Mouse (Mus musculus) spleen, adult 2 months (tissue): Measurements from ENCODE around the gene Acsm4. TPM values are rescaled to one million over a fixed set of nuclear protein-coding genes. Genes with fewer than 3 reads are reported as not detected.
"Not testable (repeated sequence)": the region's sequence is repeated elsewhere in the genome, so short reads cannot be mapped to it uniquely, and the experiment has no call there.

ENCODE experiments used
- DNase-seq, 2 experiments: peaks; one replicate each; pipeline versions ENCODE4 v3.0.0 to v3.0.0-alpha.2; 2012 to 2021; ENCODE audit warnings: low spot score in 2 of 2, low read depth in 1 of 2
- H3K27ac ChIP-seq: fragments of 200-500 bp; 2 replicates; pipeline ENCODE4 v1.5.1; 2012; ENCODE audit warnings: low read length, inconsistent platforms; ENCODE audit not compliant: insufficient read depth
- H3K27me3 ChIP-seq: fragments of 200-500 bp; 2 replicates; pipeline ENCODE4 v1.6.1; 2012; ENCODE audit warnings: mild to moderate bottlenecking, moderate library complexity, low read length, inconsistent platforms; ENCODE audit not compliant: control insufficient read depth, insufficient read depth
- H3K36me3 ChIP-seq: fragments of 200-500 bp; 2 replicates; pipeline ENCODE4 v1.6.1; 2012; ENCODE audit warnings: mild to moderate bottlenecking, low read length, inconsistent platforms; ENCODE audit not compliant: control insufficient read depth, insufficient read depth
- H3K4me1 ChIP-seq: fragments of 200-500 bp; 2 replicates; pipeline ENCODE4 v1.6.1; 2011; ENCODE audit warnings: inconsistent platforms; ENCODE audit not compliant: control insufficient read depth, insufficient read depth, insufficient read length
- H3K4me3 ChIP-seq: fragments of 200-500 bp; 2 replicates; pipeline ENCODE4 v1.5.1; 2011; ENCODE audit warnings: mild to moderate bottlenecking, inconsistent platforms; ENCODE audit not compliant: insufficient read depth, insufficient read length; ENCODE audit errors: extremely low read depth
- CTCF ChIP-seq: fragments of 200-500 bp; IDR thresholded peaks from 2 replicates; pipeline ENCODE4 v1.5.1; 2011; ENCODE audit warnings: mild to moderate bottlenecking, inconsistent platforms; ENCODE audit not compliant: insufficient read depth, insufficient read length, insufficient replicate concordance; ENCODE audit errors: extremely low read depth
- POLR2A ChIP-seq: fragments of 200-500 bp; IDR thresholded peaks from 2 replicates; pipeline ENCODE4 v1.6.1; 2011; ENCODE audit warnings: low read depth, low read length, inconsistent platforms
- WGBS: fragments of 180-500 bp; shearing (Covaris S2); methylation state at CpG from one replicate; pipeline ENCODE4 v1.1.7; 2018; 5-methylcytosine and 5-hydroxymethylcytosine counted together
- polyA plus RNA-seq: library from polyadenylated mRNA; depleted of rRNA; stranded (reverse); fragments of >200 nt; gene quantifications from 2 replicates; pipeline ENCODE4 v1.2.3, GENCODE M21; 2012

Gene Acsm4
- polyA plus RNA-seq, 1 experiment = not detected

- TF ChIP-seq POLR2A (no peak), CTCF (no peak)
- Histone ChIP-seq H3K27ac (no peak overlapping the region), H3K4me3 (no peak overlapping the region), H3K27me3 (0 out of 2 replicates have a peak, but pooled peaks cover 2% of the 10 kb centered on the region), H3K4me1 (no peaks in the 10 kb centered on the region), H3K36me3 (no peaks in the 10 kb centered on the region)
- no peak for DNase-seq
- WGBS = 85% methylated on average over 2 of the region's 2 CpGs
Measured at GRCm38 (mm10) chr7:119738877-119739276, 49.1 kb downstream of the Acsm4 start.

- H3K4me3 ChIP-seq, H3K27me3 ChIP-seq, H3K4me1 ChIP-seq, H3K36me3 ChIP-seq, H3K27ac ChIP-seq, DNase-seq: not testable (repeated sequence)
- 7% methylated on average over 32 of the region's 44 CpGs for WGBS
Measured at GRCm38 (mm10) chr7:119739798-119740468, 50.1 kb downstream of the Acsm4 start.

- TF ChIP-seq POLR2A (no peak), CTCF (no peak)
- peaks cover 3% of the 10 kb centered on the region; the same call in 1 of the 2 replicates for H3K27me3 ChIP-seq
- no peaks in the 10 kb centered on the region for H3K36me3 ChIP-seq
- 9% methylated on average over 34 of the region's 34 CpGs for WGBS
- H3K4me3 ChIP-seq = no peak overlapping the region
- H3K27ac ChIP-seq = no peak overlapping the region
- H3K4me1 ChIP-seq = peaks cover 2% of the 10 kb centered on the region; the same call in 1 of the 2 replicates
- DNase-seq = no peak
Measured at GRCm38 (mm10) chr7:119744321-119744720, 54.5 kb downstream of the Acsm4 start.

- Histone ChIP-seq H3K36me3 (no peaks in the 10 kb centered on the region), H3K27me3 (peaks cover 3% of the 10 kb centered on the region; the same call in 1 of the 2 replicates), H3K27ac (no peak overlapping the region), H3K4me3 (no peak overlapping the region), H3K4me1 (peaks cover 2% of the 10 kb centered on the region; the same call in 1 of the 2 replicates)
- DNase-seq = no peak
- TF ChIP-seq POLR2A = no peak
- no peak for TF ChIP-seq CTCF
- 91% methylated on average over 1 of the region's 1 CpGs for WGBS
Measured at GRCm38 (mm10) chr7:119745869-119746268, 56.0 kb downstream of the Acsm4 start.

GRCm38 (mm10) chr7:119748761-119749160 is 58.9 kb downstream of the Acsm4 start:
- peaks cover 3% of the 10 kb centered on the region; the same call in 1 of the 2 replicates for H3K27me3 ChIP-seq
- no peak for TF ChIP-seq POLR2A
- TF ChIP-seq CTCF = no peak
- DNase-seq = no peak
- peaks cover 2% of the 10 kb centered on the region; the same call in 1 of the 2 replicates for H3K4me1 ChIP-seq
- H3K27ac ChIP-seq = no peak overlapping the region
- no peaks in the 10 kb centered on the region for H3K36me3 ChIP-seq
- WGBS = 88% methylated on average over 2 of the region's 2 CpGs
- H3K4me3 ChIP-seq = no peak overlapping the region

- Histone ChIP-seq H3K27ac (no peak overlapping the region), H3K4me3 (no peak overlapping the region), H3K27me3 (no peaks in the 10 kb centered on the region; the same call in 1 of the 2 replicates), H3K4me1 (no peaks in the 10 kb centered on the region), H3K36me3 (no peaks in the 10 kb centered on the region)
- no peak for DNase-seq
- 60% methylated on average over 2 of the region's 2 CpGs for WGBS
- no peak for TF ChIP-seq POLR2A
Measured at GRCm38 (mm10) chr7:119749942-119750341, 60.1 kb downstream of the Acsm4 start.

- no peaks in the 10 kb centered on the region for H3K27me3 ChIP-seq
- no peak for DNase-seq
- H3K4me1 ChIP-seq = no peaks in the 10 kb centered on the region
- 83% methylated on average over 1 of the region's 1 CpGs for WGBS
- TF ChIP-seq CTCF (no peak), POLR2A (no peak)
- no peak overlapping the region for H3K4me3 ChIP-seq
- no peak overlapping the region for H3K27ac ChIP-seq
- H3K36me3 ChIP-seq = no peaks in the 10 kb centered on the region
Measured at GRCm38 (mm10) chr7:119753696-119754095, 63.9 kb downstream of the Acsm4 start.
